Mouse (Mus musculus) right cerebral cortex, postnatal 25 days (tissue): ENCODE measurements around the gene Exoc4.

ENCODE experiments used
- DNase-seq: peaks from one replicate; pipeline ENCODE4 v3.0.0; 2022

Exoc4 gene

GRCm38 (mm10) chr6:33772551-33773315 lies 523.8 kb downstream of the Exoc4 start:
- DNase-seq = no peak

DNA sequence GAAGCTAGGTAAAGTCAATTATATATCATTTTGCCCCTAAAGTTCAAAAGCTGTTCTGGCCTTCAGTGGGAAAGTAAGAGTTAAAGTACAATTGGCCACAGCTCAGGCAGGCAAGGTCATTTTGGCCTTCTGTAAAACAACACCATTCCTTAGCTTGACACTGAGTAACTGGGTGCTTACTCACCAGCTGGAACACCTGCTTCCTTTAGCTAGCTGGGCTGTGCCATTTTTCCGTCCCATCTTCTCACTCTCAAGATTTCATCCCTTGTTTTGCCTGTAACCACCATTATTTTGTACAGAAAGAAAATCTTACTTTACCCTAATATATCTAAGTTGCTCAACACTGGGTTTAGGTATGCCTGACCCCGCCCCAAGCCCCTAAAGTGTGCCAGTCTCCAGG lies 543.7 kb downstream of the Exoc4 start:
- DNase-seq = no peak

- DNase-seq = no peak
Observed at GRCm38 (mm10) chr6:33801254-33801653, 552.4 kb downstream of the Exoc4 start.

GRCm38 (mm10) chr6:33803481-33804098 lies 554.7 kb downstream of the Exoc4 start:
- DNase-seq = no peak

GRCm38 (mm10) chr6:33804775-33805174 lies 555.9 kb downstream of the Exoc4 start:
- DNase-seq = peak; percentile 55

DNA sequence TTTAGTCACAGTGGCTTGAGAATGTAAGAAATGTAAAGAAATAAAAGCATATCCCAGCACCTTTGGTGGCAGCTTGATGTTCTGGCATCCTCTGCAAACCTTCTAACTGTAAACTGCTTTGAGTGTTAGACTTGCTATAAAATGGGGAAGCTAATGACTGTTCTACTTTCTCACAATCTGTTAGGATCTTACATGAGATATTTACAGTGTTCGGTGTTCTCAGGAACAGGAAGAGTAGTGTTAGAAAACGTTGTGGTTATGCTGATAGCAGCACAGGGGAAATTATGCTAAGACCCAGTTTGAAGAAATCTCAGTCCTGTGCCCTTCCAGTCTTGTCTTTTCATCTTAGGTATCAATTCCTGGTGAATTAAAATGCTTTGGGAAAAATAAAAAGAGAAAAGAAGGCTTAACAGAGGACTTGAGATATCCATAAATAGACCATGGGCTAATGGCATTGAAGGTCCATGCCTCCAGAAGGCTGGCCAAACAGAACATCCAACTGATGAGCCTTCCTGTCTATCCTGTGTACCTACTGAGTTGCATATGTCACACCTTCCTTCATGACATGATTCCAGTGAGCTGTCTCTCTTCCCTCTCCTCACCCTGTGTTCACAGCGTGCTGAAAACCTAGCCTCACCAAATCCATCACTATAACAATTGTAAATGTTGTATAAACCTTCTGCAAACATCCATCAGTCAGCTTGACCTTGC lies 557.3 kb downstream of the Exoc4 start:
- no peak for DNase-seq

- no peak for DNase-seq
Observed at GRCm38 (mm10) chr6:33814386-33814785, 565.5 kb downstream of the Exoc4 start.

DNA sequence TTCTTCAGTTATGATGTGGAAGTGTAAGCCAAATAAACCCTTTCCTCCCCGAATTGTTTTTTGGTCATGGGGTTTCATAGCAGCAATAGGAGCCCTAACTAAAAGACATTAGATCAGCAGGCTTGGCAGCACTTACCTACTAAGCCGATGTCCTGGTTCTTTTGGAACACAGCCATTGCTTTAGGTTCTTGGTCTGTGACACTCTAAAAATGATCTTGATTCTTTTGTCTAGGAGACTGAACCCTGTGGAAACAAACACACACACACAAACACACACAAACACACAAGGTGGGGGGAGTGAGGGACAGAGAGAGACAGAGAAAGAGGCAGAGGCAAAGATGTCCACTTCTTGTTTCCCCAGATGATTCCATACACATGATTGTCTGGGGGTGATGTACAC lies 574.3 kb downstream of the Exoc4 start:
- DNase-seq = no peak

DNA sequence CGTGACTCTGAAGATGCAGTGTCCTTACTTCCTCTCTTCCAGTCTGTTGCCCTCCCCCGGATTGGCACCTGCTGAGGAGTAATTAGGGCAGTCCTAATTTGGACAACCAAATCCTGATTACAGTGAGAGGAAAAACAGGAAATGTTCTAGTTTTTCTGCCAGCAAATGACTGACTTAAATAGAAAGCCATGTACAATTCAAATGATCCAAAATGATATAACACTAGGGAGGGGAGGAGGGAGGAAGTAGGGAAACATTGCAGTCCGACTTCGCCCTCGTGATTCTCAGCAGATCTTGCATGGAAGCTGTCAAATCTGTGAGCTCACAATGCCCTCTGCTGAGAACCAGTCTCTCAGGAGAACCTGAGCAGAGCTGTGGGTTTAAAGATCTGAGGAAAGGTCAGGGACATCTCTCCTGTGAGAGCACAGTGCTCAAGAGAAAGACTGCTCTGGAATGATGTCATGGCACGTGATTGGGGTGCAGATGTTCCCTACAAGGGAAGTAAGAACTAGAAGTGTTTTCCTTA lies 575.0 kb downstream of the Exoc4 start:
- DNase-seq = peak; percentile 47

DNA sequence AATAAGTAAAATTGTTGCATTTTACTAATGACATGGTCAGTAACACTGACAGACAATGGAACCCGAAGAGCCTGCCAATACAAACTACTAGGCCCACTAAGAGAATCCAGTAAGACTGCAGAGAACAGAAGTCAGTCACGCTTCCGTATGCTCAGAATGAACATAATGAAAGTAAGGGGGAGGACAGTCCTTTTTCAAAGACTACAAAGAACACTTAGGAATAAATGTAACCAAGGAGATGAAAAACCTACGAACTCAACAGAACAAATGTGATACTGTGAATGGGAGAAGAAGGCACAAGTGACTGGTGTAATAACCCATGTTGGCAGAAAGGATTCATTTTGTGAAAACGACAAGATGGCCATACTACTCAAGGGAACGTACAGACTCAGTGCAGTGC lies 579.6 kb downstream of the Exoc4 start:
- no peak for DNase-seq

GRCm38 (mm10) chr6:33829261-33829660 lies 580.4 kb downstream of the Exoc4 start:
- DNase-seq = no peak

DNA sequence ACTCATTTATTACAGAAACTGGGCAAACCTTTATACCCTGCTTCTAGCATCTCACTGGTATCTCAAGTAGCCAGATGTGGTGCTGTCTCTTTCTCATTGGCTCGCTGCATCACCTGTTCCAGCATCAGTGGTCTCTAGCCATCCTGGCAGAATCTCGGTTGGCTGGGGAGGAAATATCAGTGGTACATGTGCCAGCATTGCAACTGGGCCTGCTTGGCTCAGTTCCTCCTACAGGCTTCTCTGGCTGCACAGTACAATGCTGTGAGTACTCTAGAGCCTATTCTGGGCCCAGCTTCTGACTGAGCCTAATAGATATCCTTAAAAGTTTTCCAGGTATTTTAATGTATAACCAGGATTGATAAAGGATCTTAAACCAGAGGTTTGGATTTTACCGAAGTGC lies 582.4 kb downstream of the Exoc4 start:
- no peak for DNase-seq

GRCm38 (mm10) chr6:33832978-33833377 lies 584.1 kb downstream of the Exoc4 start:
- no peak for DNase-seq

GRCm38 (mm10) chr6:33836048-33836780 lies 587.3 kb downstream of the Exoc4 start:
- no peak for DNase-seq

- no peak for DNase-seq
Observed at GRCm38 (mm10) chr6:33842901-33843300, 594.0 kb downstream of the Exoc4 start.

GRCm38 (mm10) chr6:33859049-33859448 lies 610.2 kb downstream of the Exoc4 start:
- DNase-seq = no peak

DNA sequence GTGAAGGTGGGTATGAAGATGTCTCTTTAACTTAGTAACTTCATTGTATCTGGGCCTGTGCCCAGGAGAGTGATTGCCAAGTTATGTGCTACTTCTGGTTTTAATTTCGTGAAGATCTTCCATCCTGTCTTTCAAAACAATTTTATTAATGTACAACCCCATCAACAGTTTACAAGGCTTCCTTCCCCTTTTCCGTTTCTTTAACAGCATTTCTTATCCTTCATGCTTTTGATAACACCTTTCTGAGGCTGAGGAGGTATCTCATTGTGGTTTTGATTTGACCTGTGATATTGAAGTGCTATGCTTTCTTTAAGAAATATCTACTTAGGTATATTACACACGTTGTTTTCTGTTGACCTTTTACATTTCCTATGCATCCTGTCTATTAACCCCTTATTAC lies 616.9 kb downstream of the Exoc4 start:
- no peak for DNase-seq

GRCm38 (mm10) chr6:33866901-33867580 lies 618.2 kb downstream of the Exoc4 start:
- DNase-seq = no peak

GRCm38 (mm10) chr6:33869251-33869650 lies 620.4 kb downstream of the Exoc4 start:
- DNase-seq = no peak

- DNase-seq = no peak
Observed at GRCm38 (mm10) chr6:33870468-33871142, 621.7 kb downstream of the Exoc4 start.

GRCm38 (mm10) chr6:33871286-33871685 lies 622.4 kb downstream of the Exoc4 start:
- DNase-seq = no peak

DNA sequence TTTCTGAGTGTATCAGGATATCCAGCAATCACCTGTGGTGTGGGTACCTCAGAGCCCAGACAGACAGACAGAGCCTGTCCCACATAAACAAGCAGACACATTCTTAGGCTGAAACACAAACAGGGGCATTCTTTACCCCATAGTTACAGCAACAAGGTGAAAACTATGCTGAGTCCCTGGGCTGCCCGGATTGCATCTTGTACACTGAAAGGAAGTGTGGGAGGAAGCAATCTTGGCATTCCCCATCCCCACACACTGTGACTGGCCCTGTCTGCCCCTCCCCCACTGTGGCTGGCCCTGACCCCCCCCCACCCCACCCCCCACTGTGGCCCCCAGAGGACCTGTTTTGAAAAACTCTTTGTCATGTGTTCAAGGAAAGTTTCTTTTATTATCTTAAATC lies 623.3 kb downstream of the Exoc4 start:
- DNase-seq = no peak
